ENCODE assay signal across 25 mouse cellular contexts in genomic region chr2:60622161-60622560, GRCm38 (mm10).
DNase-seq lines count a peak whose midpoint lies in the region; ATAC-seq lines count a peak whose summit lies in the region.
"Had no signal": no experiment of that assay in that cellular context is flagged by ENCODE, and none has a peak within 500 bp of the region (broad histone marks: within the 10 kb centered on the region; RNA-seq: fewer than 3 reads in every experiment).

No protein-coding gene starts in this region.

- no peaks in the 10 kb centered on the region for H3K27me3 ChIP-seq in megakaryocyte, embryonic 14.5 days (replicated peaks)
- H3K27me3 ChIP-seq: embryonic facial prominence, embryonic 12.5 days; embryonic facial prominence, embryonic 15.5 days; heart, embryonic 12.5 days; heart, embryonic 15.5 days; hindbrain, embryonic 13.5 days; intestine, embryonic 15.5 days had no signal

- H3K9me3 ChIP-seq in megakaryocyte, embryonic 14.5 days: no peaks in the 10 kb centered on the region; the same call in 1 of the 2 replicates
- H3K9me3 ChIP-seq: embryonic facial prominence, embryonic 12.5 days; embryonic facial prominence, embryonic 15.5 days; heart, embryonic 12.5 days; heart, embryonic 15.5 days; hindbrain, embryonic 10.5 days; hindbrain, embryonic 13.5 days; intestine, embryonic 15.5 days had no signal

- no peaks in the 10 kb centered on the region for H3K36me3 ChIP-seq in megakaryocyte, embryonic 14.5 days (replicated peaks; ENCODE audit: low read length)
- H3K36me3 ChIP-seq: embryonic facial prominence, embryonic 12.5 days; embryonic facial prominence, embryonic 15.5 days; heart, embryonic 12.5 days; heart, embryonic 15.5 days; hindbrain, embryonic 10.5 days; hindbrain, embryonic 13.5 days; intestine, embryonic 15.5 days had no signal

- peaks cover 33% of the 10 kb centered on the region for H3K4me1 ChIP-seq in megakaryocyte, embryonic 14.5 days
- H3K4me1 ChIP-seq: embryonic facial prominence, embryonic 12.5 days; embryonic facial prominence, embryonic 15.5 days; heart, embryonic 15.5 days; hindbrain, embryonic 10.5 days; hindbrain, embryonic 13.5 days; intestine, embryonic 15.5 days had no signal

- peak overlapping the region; percentile 70 for H3K4me3 ChIP-seq in megakaryocyte, embryonic 14.5 days (replicated peaks)
- H3K4me3 ChIP-seq: embryonic facial prominence, embryonic 12.5 days; embryonic facial prominence, embryonic 15.5 days; heart, embryonic 12.5 days; heart, embryonic 15.5 days; hindbrain, embryonic 10.5 days; hindbrain, embryonic 13.5 days; intestine, embryonic 15.5 days had no signal

- ATAC-seq in common myeloid progenitor, adult 5-6 weeks (replicated peaks; ENCODE audit: low read depth, poor library complexity, severe bottlenecking): peak; percentile 81
- ATAC-seq: activated CD4-positive, CD25-positive, alpha-beta regulatory T cell, adult 4 months; CD4-positive, CD25-positive, alpha-beta regulatory T cell, adult 4 months; forebrain, embryonic 14.5 days; hindbrain, embryonic 16.5 days; intestine, embryonic 15.5 days had no signal

- DNase-seq in 416B (ENCODE audit: low read depth): peak; percentile 87
- no peak for DNase-seq in lung, postnatal 4 days
- no peak for DNase-seq in left cerebral cortex, adult 11 months (ENCODE audit: low spot score)
- no peak for DNase-seq in lung, postnatal 25 days (ENCODE audit: low spot score)
- DNase-seq: adrenal gland, adult 8-10 months; adrenal gland, postnatal 25 days; cerebellum, adult 18-20 months; cerebellum, adult 9-10 months; cerebellum, postnatal 14 days; gastrocnemius, postnatal 25 days; heart, postnatal 10 days; heart, postnatal 36 days had no signal
